Mouse (Mus musculus) adipocyte (in vitro differentiated cells): Measurements from ENCODE around the gene Tmem200a.

Experiments
- DNase-seq: peaks from one replicate; pipeline ENCODE4 v3.0.0-alpha.2; 2016; ENCODE audit warnings: low spot score

The Tmem200a gene

DNA sequence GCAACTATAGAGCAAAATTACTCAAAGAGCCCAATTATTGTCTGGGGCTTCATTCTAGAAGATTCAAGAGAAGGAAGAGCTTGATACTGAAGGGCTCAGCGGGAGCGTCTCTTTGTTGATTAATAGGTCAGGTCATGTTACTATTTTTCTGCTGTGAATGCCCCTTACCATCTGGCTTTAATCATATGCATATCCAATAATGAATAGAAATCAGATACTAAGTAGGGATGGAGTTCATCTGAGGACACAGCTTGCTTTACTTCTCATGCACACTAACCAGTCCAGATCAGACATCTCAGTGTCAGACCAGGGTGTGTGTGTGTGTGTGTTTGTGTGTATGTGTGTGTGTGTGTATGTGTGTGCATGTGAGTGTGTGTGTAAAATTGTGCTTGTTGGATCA lies 201.1 kb downstream of the Tmem200a start:
- DNase-seq: no peak

DNA sequence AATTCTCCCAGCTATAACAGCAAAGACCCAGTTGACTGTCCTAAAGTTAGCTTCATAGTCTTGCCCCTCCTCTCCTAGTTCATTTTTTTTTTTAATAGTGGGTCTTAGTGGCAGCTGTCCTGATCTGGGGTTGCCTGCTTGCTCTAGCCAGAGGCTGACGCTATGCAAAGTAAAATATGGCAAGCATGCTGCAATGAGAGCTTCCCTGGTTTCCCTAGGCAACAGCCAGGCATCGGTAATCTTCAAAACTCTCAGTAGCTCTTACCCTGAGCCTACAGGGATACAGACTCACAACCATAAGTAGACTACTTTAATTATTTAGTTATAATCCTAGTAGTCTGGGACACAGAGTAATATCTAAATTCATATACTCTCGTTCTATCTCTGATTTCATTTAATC lies 202.0 kb downstream of the Tmem200a start:
- DNase-seq: no peak

- DNase-seq: no peak
Observed at GRCm38 (mm10) chr10:25868739-25869138, 210.1 kb downstream of the Tmem200a start.
